Mouse (Mus musculus) kidney, adult 2 months (tissue): ENCODE data around the gene Vps13c. TPM values are rescaled to one million over a fixed set of nuclear protein-coding genes. Genes with fewer than 3 reads are reported as not detected.

Source experiments
- DNase-seq: peaks from one replicate; pipeline ENCODE4 v3.0.0; 2021
- H3K27ac ChIP-seq: fragments of 200-500 bp; 2 replicates; pipeline ENCODE4 v1.5.1; 2012; ENCODE audit warnings: low read depth, low read length, control low read depth, inconsistent platforms; ENCODE audit not compliant: insufficient read depth
- H3K27me3 ChIP-seq: fragments of 200-500 bp; replicated peaks from 2 replicates; pipeline ENCODE4 v1.6.1; 2012; ENCODE audit warnings: mild to moderate bottlenecking, moderate library complexity, low read length, inconsistent platforms; ENCODE audit not compliant: control insufficient read depth, insufficient read depth
- H3K36me3 ChIP-seq: fragments of 200-500 bp; 2 replicates; pipeline ENCODE4 v1.6.1; 2012; ENCODE audit warnings: mild to moderate bottlenecking, moderate library complexity, low read length, inconsistent platforms; ENCODE audit not compliant: control insufficient read depth, insufficient read depth
- H3K4me1 ChIP-seq: fragments of 200-500 bp; 2 replicates; pipeline ENCODE4 v1.6.1; 2011; ENCODE audit warnings: low read length; ENCODE audit not compliant: control insufficient read depth, insufficient read depth
- H3K4me3 ChIP-seq: fragments of 200-500 bp; 2 replicates; pipeline ENCODE4 v1.5.1; 2011; ENCODE audit warnings: mild to moderate bottlenecking, low read depth, low read length, control low read depth; ENCODE audit not compliant: insufficient read depth
- CTCF ChIP-seq: fragments of 200-500 bp; conservative IDR thresholded peaks from 2 replicates; pipeline ENCODE4 v1.5.1; 2011; ENCODE audit warnings: low read depth, mild to moderate bottlenecking, control low read depth, low read length, moderate library complexity, mixed read lengths; ENCODE audit not compliant: insufficient read depth, insufficient read length
- POLR2A ChIP-seq: fragments of 200-500 bp; IDR thresholded peaks from one replicate; pipeline ENCODE4 v1.6.1; 2011; ENCODE audit warnings: low read depth, low read length, control low read depth
- WGBS: fragments of 180-500 bp; shearing (Covaris S2); methylation state at CpG from one replicate; pipeline ENCODE4 v1.1.7; 2018; 5-methylcytosine and 5-hydroxymethylcytosine counted together
- polyA plus RNA-seq: library from polyadenylated mRNA; depleted of rRNA; stranded (reverse); fragments of >200 nt; gene quantifications from 2 replicates; pipeline ENCODE4 v1.2.3, GENCODE M21; 2012

Gene Vps13c
- polyA plus RNA-seq, 1 experiment, result 5.0 TPM

DNA sequence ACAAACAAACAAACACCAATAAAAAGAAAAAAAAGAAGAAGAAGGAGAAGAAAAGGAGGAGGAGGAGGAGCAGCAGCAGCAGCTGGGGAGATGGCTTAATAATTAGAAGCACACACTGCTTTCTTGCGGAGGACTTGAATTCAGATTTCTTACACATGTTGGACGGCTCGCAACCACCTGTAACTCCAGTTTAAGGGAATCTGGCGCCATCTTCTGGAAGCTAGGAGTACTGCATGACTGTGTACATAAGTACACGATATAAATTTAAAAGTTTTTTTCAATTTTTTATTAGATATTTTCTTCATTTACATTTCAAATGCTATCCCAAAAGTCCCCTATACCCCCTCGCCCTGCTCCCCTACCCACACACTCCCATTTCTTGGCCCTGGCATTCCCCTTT, 38.0 kb upstream of the Vps13c start:
- Histone ChIP-seq H3K36me3 (no peaks in the 10 kb centered on the region), H3K4me1 (no peaks in the 10 kb centered on the region), H3K27me3 (no peaks in the 10 kb centered on the region), H3K27ac (no peak overlapping the region), H3K4me3 (no peak overlapping the region)
- peak; percentile 49 for DNase-seq
- TF ChIP-seq CTCF, result peak; percentile 68
- TF ChIP-seq POLR2A, result no peak
- 28% methylated on average over 6 of the region's 6 CpGs for WGBS

DNA sequence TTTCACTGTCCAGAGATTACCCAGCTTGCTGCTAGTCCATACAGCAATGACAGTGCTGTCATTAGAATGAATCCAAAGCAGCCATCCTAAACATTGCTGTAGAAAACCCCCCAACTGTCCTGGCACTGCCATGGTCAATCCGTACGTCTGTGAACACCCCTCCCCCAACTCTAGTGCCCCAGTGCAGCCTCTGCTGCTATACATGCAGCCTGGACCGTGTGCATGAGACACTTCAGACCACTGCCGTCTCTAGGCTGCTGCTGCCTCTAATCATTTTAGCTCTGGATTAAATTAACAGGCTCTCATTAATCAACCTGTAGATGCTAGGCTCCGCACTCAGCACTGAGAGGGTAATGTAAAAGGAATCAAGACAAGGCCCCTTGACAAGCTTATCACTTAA, 33.2 kb upstream of the Vps13c start:
- TF ChIP-seq CTCF, result no peak
- TF ChIP-seq POLR2A, result no peak
- WGBS, result 64% methylated on average over 5 of the region's 5 CpGs

GRCm38 (mm10) chr9:67810527-67810926, 29.7 kb upstream of the Vps13c start:
- WGBS, result 51% methylated on average over 6 of the region's 6 CpGs
- TF ChIP-seq POLR2A, result no peak
- TF ChIP-seq CTCF, result no peak
- H3K27ac ChIP-seq, result no peak overlapping the region
- H3K4me1 ChIP-seq, result no peaks in the 10 kb centered on the region
- no peaks in the 10 kb centered on the region for H3K27me3 ChIP-seq
- H3K4me3 ChIP-seq, result no peak overlapping the region
- H3K36me3 ChIP-seq, result no peaks in the 10 kb centered on the region
- no peak for DNase-seq

More for the DNA sequence above, 33.2 kb upstream of the Vps13c start:
- H3K4me1 ChIP-seq, result no peaks in the 10 kb centered on the region
- H3K27me3 ChIP-seq, result no peaks in the 10 kb centered on the region
- no peaks in the 10 kb centered on the region for H3K36me3 ChIP-seq
- no peak for DNase-seq
- no peak overlapping the region for H3K4me3 ChIP-seq
- H3K27ac ChIP-seq, result no peak overlapping the region

DNA sequence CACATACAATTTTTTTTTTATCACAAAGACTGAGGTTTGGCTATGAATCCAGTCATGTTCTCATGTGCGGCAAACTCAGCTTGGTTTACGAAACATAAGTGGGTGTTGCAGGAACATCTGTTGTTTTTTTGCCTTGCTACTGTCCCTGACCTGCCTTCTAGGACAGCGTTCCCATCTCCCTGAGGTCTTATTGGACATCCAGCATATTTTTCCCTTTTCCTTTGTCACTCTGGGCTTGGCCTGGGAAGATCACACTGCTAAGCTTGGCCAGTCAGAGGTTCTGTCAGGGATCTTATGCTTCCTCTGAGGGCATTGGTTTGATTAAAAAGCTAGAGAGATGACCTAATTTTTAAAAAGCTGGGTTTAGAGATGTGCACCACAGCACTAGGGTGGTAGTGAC, 29.1 kb upstream of the Vps13c start:
- 64% methylated on average over 3 of the region's 3 CpGs for WGBS
- Histone ChIP-seq H3K27me3 (no peaks in the 10 kb centered on the region), H3K36me3 (no peaks in the 10 kb centered on the region), H3K4me3 (no peak overlapping the region), H3K27ac (no peak overlapping the region), H3K4me1 (no peaks in the 10 kb centered on the region)
- no peak for DNase-seq
- no peak for TF ChIP-seq CTCF
- no peak for TF ChIP-seq POLR2A

DNA sequence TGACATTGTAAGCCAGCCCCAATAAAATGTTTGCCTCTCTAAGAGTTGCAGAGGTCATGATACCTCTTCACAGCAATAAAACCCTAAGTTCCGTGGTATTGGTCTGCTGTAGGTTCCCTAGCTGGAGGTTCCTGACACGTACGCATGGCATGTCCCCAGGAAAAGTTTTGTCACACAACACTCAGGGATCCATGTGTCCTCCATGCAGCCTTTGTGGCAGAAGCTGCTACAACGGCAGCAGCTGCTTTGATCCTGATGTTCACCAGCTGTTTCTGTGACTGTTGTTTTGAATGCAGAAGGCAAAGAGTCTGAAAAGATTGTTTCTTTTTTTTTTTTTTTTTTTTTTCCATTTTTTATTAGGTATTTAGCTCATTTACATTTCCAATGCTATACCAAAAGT, 27.0 kb upstream of the Vps13c start:
- H3K27me3 ChIP-seq, result no peaks in the 10 kb centered on the region
- H3K4me1 ChIP-seq, result no peaks in the 10 kb centered on the region
- H3K36me3 ChIP-seq, result no peaks in the 10 kb centered on the region
- DNase-seq, result no peak
- H3K27ac ChIP-seq, result no peak overlapping the region
- WGBS, result 67% methylated on average over 4 of the region's 4 CpGs
- no peak overlapping the region for H3K4me3 ChIP-seq
- TF ChIP-seq CTCF (no peak), POLR2A (no peak)

- Histone ChIP-seq H3K4me1 (no peaks in the 10 kb centered on the region), H3K27ac (no peak overlapping the region), H3K27me3 (no peaks in the 10 kb centered on the region), H3K36me3 (no peaks in the 10 kb centered on the region), H3K4me3 (no peak overlapping the region)
- WGBS, result 8% methylated on average over 8 of the region's 8 CpGs
- no peak for TF ChIP-seq POLR2A
- no peak for TF ChIP-seq CTCF
- peak; percentile 42 for DNase-seq
Observed at GRCm38 (mm10) chr9:67813665-67814337, 26.4 kb upstream of the Vps13c start.

- no peak for TF ChIP-seq POLR2A
- no peak for TF ChIP-seq CTCF
- H3K27ac ChIP-seq, result no peak overlapping the region
- DNase-seq, result no peak
- no peak overlapping the region for H3K4me3 ChIP-seq
- 69% methylated on average over 2 of the region's 2 CpGs for WGBS
- H3K36me3 ChIP-seq, result no peaks in the 10 kb centered on the region
- H3K27me3 ChIP-seq, result no peaks in the 10 kb centered on the region
- H3K4me1 ChIP-seq, result no peaks in the 10 kb centered on the region
Observed at GRCm38 (mm10) chr9:67816172-67816928, 23.8 kb upstream of the Vps13c start.
